Mouse (Mus musculus) olfactory bulb, adult 2 months (tissue): ENCODE measurements at regions not wholly inside any gene's neighbourhood (a gene's known extent, or its start where the extent isn't known, plus 50 kb on each side); places are given as distances from the start of the nearest gene placed in this dataset.

Experiments
- CTCF ChIP-seq: fragments of 200-500 bp; IDR thresholded peaks from 2 replicates; pipeline ENCODE4 v1.5.1; 2012; ENCODE audit warnings: low read depth, mild to moderate bottlenecking, low read length, moderate library complexity; ENCODE audit not compliant: insufficient read depth
- POLR2A ChIP-seq: fragments of 200-500 bp; IDR thresholded peaks from 2 replicates; pipeline ENCODE4 v1.6.1; 2012; ENCODE audit warnings: mild to moderate bottlenecking, low read depth, low read length, moderate library complexity; ENCODE audit not compliant: insufficient read depth

DNA sequence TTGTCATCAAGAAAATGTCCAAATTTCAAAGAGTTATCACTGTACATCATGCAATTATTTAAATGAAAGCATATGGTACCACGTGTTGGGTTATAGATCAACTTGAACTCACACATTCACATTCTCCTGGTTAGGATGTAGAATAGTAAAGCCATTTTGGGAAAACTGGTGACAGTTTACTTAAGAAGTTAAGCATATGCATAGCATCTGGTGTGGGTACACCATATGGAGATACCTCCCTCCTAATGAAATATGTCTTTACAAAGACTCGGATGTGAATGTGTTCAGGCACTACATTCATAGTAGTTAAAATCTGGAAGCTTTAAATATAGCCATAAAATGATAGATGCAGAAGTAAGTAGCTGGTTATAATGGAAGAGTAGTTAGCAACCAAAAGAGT lies 542.0 kb downstream of the Dhx35 start:
- TF ChIP-seq POLR2A (no peak), CTCF (no peak)
